Mouse (Mus musculus): Measurements from ENCODE around the gene Ripor3.

Ripor3 gene

DNA sequence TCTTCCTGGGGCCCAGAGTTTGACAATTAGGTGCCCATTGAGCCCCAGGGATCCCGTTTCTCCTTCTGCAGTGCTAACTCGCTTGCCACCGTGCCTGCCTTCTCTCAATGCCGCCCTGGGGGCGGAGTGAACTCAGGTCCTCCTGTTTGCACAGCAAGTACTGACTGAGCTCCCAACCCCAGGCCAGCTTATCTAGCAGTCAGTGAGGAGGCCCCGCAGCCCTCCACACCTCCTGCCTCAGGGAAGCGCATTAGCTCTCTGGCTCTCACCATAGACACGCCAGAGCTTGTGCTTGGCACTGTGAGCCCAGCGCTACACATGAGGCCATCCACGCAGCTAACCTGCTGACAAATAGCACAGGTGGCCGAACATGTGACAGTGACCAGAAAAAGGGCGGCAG is 22.8 kb downstream of the Ripor3 start:
- DNase-seq (ENCODE audit: low read depth, low spot score) = no peak

DNA sequence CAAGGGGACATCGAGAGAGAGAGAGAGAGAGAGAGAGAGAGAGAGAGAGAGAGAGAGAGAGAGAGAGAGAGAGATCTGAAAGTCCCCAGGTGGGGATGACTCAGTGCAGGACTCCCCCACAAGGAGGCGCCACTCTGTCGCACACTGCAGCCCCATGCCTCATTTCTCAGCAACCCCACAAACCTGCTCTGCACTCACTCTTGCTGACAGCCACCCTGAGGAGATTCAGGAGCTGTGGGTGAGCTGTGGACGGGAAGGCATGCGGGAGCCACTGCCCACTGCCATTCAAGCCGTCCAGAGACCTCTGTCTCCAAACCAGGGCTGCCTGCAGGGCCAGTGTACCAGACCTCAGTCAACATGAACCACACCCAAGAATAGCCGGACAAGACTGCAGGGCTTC is 23.7 kb downstream of the Ripor3 start:
- DNase-seq (ENCODE audit: low read depth, low spot score) = peak; percentile 52

DNA sequence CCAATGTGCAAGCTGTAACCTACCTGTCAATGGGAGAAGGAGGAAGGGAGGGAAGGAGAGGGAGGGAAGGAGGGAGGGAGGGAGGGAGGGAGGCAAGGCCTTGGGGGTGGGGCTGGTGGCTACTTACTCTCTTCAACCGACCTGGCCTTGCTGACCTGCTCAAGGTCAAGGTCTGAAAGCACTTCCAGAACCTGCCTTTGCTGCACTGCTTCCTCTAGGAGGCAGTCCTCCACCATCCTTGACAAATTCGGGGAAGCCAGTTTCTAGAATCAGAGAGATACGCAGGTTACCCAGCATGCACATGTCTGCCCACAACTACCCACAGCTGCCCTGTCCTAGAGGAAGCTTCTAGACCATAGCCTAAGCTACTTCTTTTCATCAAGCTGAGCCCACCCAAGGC is 25.5 kb downstream of the Ripor3 start:
- DNase-seq (ENCODE audit: low read depth, low spot score) = no peak

DNA sequence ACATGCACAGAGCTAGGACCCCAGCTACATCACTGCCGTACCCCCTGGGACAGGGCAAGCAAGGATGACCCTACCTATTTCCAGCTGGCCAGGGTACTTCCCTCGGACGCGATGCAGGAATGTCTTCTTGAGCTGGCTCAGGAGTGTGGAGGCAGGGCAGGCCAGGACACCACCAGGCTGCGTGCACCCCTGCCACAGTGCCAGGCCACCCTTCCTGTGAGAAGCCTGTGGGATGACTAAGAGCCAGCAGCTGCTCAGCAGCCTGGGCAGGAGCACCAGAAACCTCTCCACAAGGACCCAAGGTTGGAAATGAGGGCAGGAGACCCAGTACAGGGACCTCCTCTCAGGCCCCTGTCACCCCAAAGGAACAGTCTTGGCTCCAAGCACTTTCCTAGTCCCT is 26.0 kb downstream of the Ripor3 start:
- no peak for DNase-seq (ENCODE audit: low read depth, low spot score)

DNA sequence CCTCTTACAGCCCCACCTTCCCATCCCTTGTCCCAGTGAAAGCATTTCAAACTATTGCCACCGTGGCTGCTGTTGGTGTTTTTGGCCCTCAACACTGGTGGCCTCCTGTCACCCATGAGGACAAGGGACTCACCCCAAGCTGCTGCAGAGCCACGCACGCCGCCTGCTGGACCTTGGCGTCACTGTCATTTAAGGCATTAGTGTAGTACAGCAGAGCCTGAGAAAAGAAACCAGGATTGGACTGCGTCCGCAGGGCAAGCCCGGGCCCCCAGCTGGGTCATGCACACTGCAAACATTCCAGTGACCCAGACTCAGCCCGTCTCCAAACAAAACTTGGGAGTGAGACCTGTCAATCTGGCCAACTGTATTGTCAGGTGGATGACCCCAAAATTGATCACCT is 27.8 kb downstream of the Ripor3 start:
- DNase-seq (ENCODE audit: low read depth, low spot score) = no peak

DNA sequence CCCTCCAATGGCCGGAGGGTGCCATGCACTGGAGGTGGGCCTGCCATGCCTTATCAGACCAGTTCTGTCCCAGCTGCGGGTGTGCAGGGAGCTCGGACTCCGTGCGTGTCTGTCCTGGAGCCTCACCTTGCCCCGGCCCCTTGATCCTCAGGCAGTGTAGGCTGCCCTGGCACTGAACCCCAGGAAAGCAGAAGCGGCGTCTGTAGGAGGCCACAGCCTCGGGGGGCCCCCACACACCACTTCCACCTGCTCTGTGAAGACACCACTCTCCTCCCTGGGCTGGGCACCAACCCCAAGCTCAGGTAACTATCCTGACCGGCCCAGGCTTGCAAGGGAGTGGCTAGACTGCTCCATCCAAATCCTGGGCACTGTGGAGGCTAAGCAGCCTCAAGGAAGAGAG is 30.0 kb downstream of the Ripor3 start:
- no peak for DNase-seq (ENCODE audit: low read depth, low spot score)

- no peak for DNase-seq (ENCODE audit: low read depth, low spot score)
Observed at GRCm38 (mm10) chr2:167978271-167978670, 32.1 kb downstream of the Ripor3 start.

DNA sequence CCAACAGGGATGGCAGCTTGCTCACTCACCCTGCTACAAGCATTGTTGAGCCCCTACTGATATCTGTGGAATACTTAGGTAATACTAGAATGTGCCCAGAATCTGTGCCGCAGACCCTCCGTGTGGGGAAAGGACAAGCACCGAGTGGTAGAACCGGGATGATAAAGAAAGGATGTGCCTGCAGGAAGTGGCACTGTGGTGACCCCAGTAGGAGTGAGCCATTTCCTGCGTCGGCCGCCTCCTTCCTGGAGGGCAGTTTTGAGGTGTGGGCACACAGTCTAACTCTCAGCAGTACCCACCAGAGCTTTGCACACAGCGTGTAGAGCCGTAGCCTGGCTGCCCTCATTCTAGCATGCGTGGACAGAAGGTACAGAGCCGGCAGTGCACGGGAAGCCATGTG is 34.7 kb downstream of the Ripor3 start:
- no peak for DNase-seq (ENCODE audit: low read depth, low spot score)

- no peak for DNase-seq (ENCODE audit: low read depth, low spot score)
Observed at GRCm38 (mm10) chr2:167972809-167973208, 37.6 kb downstream of the Ripor3 start.

DNA sequence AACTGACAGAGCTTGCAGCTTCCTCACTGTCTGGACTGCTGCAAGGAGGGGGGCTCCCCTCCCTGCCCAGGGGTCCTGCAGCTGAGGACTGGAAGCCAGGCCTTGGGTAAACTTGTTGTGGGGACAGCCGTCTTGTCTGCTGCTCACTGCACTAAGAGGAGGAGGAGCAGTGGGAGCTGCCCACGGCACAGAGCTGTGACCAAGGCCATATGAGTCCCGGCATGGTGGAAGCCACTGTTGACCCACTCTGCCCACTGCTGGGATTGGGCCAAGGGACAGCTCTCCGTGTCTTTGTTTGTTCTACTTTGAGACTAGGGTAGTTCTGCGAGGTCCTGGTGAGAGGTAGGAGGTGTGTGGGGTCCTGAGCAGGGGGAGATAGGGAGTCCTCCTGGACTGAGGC is 38.3 kb downstream of the Ripor3 start:
- DNase-seq (ENCODE audit: low read depth, low spot score) = no peak

- no peak for DNase-seq (ENCODE audit: low read depth, low spot score)
Observed at GRCm38 (mm10) chr2:167969851-167970541, 40.4 kb downstream of the Ripor3 start.

- no peak for DNase-seq (ENCODE audit: low read depth, low spot score)
Observed at GRCm38 (mm10) chr2:167968504-167968903, 41.9 kb downstream of the Ripor3 start.

- no peak for DNase-seq (ENCODE audit: low read depth, low spot score)
Observed at GRCm38 (mm10) chr2:167965911-167966310, 44.5 kb downstream of the Ripor3 start.

DNA sequence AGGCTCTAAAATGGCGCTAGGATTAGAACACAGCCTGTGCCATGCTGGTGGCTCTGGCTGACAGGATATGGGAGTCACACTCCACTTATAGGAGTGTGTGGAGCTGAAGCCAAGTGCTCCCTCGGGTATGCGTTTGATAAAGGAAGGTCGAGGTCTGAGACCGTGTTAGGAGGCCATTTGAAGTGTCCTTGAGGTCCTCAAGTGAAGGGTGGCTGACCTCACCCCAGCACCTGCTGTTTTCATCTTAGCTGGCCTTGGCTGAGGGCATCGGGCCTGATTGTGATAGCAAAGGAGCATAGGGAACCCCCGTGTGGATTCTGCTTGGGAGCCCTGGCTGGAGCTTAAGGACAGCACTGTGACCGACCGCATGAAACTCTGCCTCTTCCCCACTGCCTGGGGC is 46.1 kb downstream of the Ripor3 start:
- no peak for DNase-seq (ENCODE audit: low read depth, low spot score)

DNA sequence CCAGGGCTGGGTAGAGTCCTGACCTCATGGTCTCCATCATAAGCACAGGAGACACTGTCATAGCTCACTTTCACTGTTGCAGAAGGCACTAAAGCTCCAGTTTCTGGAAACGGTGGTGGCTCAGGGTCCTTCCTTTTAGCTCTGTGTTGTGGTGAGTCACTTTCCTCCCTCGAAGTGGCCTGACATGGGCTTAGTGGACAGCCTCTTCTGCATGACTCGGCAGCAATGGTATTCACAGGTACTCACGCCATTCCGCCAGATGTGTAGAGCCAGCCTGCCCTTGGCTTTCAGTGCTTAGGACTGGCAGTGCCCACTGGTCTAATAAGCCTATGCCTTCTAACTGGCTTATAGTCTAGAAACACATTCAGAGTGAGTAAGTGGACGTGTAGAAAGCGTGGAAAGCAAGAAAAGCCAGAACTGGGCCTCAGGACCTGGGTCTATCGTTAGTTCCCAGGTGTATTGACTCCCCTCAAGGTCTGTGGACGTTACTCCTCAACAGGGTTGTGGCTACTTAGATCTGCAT is 46.6 kb downstream of the Ripor3 start:
- DNase-seq (ENCODE audit: low read depth, low spot score) = no peak

DNA sequence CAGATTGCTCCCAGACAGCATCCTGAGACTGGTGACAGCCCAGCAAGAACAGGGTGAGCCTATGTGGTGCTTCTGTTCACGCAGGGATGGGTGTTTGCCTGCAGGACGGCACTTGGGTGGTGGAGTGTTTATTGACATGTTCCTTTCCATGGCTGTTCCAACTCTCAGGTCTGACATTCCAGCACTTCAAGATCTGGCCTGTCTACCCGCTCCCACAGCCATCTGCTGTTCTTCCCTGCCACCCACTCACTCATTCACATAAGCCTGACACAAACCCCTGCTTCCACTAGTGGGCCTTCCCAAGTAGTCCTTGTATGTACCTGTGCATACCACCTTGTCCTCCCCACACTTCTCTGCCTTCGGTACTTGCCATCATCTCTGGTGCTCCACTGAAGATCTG is 47.2 kb downstream of the Ripor3 start:
- no peak for DNase-seq (ENCODE audit: low read depth, low spot score)

DNA sequence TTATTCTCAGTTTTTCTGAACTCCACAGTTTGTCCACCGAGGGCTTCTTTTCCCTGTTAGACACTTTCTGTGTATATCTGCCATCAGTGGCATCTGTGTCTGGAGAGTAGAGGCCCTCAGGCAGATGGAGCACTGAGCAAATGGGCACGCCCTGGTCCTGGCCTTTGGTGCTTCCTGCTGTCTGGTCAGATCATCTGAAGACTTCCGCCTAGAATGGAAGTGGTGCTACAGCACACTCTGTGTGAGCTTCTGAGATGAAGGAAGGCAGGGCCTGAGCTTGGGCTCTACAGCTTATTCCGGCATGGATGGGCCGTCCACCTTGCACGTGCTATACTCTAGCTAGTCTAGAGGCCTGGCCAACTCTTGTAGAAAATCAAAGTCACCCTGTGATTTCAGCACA is 48.1 kb downstream of the Ripor3 start:
- DNase-seq (ENCODE audit: low read depth, low spot score) = no peak

- no peak for DNase-seq (ENCODE audit: low read depth, low spot score)
Observed at GRCm38 (mm10) chr2:167960584-167960983, 49.8 kb downstream of the Ripor3 start.

- no peak for DNase-seq (ENCODE audit: low read depth, low spot score)
Observed at GRCm38 (mm10) chr2:167959996-167960395, 50.4 kb downstream of the Ripor3 start.

DNA sequence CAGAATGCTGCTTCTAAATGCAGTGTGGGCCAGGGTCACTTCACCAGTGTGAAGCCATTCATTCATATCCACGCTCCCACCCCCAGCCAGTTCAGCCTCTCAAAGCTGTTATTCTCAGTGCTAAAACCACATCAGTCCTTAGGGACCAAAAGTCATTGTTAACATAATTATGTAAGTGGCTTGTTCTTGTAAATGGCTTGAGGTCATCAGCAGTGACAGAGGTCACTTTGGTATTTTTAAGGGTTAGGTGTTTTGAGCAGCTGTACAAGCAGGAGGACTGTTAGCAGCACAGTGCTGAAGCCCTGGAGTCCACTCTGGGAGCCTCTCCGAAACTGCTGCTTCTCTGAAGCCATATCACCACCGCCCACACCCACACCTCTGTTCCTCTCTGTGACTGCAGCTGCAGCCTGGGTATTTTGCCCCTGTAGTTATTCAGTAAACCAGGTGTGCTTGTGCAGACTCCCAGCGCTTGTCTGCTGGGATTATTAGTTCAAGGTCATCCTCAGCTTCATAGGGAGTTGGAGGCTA is 51.0 kb downstream of the Ripor3 start:
- peak; percentile 19 for DNase-seq (ENCODE audit: low read depth, low spot score)

- no peak for DNase-seq (ENCODE audit: low read depth, low spot score)
Observed at GRCm38 (mm10) chr2:167958843-167959242, 51.6 kb downstream of the Ripor3 start.

DNA sequence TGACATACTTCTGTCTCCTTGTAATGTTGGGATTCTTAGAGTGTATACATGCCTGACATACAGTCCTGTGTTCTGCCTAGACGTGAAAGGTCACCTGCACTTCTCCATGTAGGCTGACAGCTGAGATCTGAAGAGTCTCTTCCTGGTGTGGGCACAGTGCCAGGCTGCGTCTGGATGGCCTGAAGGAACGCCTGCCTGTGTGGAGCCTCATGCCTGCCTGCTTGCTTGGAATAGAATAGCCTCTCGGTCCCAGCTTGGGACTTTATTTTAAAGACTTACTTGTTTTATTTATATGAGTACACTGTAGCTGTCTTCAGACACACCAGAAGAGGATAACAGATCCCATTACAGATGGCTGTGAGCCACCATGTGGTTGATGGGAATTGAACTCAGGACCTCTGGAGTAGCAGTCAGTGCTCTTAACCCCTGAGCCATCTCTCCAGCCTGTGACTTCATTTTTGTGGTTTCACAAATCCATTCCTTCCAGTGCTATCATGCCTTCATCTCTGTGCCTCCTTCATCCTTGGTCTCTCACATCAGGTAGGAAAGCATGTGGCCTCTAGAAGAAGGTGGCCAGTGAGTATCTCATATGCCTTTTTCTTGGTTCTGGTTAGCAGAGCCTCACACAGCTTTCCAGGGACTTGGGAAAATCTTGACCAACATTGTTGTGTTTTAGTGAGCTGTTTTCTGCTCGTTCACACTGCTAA is 52.2 kb downstream of the Ripor3 start:
- no peak for DNase-seq (ENCODE audit: low read depth, low spot score)

DNA sequence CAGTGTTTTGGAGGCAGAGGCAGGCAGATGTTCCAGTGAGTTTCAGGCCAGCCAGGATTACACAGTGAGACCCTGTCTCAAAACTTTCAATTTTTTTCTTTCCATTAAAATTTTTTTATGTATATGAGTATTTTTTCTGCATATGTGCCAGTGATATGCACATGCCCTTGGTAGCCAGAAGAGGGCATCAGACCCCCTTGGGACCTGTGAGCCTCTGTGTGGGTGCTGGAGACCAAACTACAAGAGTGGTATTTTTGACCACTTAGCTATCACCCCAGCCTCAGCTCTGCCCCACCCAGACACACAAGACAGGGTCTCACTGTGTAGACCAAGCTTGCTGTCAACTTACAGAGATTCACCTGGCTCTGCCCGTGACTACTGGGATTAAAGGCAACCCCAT is 52.9 kb downstream of the Ripor3 start:
- DNase-seq (ENCODE audit: low read depth, low spot score) = no peak
